Mouse (Mus musculus): ENCODE data around the gene Epha2.

DNA sequence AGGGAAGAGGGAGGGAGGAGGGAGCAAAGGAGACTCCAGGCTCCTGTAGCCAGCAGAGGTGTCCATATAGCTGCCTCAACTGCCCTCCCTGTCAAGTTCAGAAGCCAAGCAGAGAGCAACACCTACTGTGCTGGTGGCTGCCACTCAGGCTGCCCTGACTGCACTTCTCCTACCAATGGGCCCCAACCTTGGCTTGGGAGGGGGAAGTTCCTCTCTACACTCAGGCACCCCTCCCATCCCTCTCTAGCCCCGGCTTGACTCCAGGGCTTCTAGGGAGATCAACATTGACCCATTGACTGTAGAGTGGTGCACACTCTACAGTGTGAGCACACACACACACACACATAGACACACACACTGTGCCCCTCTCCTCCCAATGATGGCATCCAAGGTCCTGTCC lies 19.5 kb upstream of the Epha2 start:
- TF ChIP-seq POLR2A (IDR thresholded peaks at IDR 0.05; ENCODE audit: low read depth, low read length) (no peak), CTCF (IDR thresholded peaks at IDR 0.05; ENCODE audit: extremely low read depth, insufficient read length, insufficient replicate concordance, low read depth, low read length) (no peak)

Data from small intestine, adult 2 months (tissue).